Mouse (Mus musculus): ENCODE results near the gene Mdm2. TPM values are rescaled to one million over a fixed set of nuclear protein-coding genes. Genes with fewer than 3 reads are reported as not detected.
"Not testable (repeated sequence)": the region's sequence is repeated elsewhere in the genome, so short reads cannot be mapped to it uniquely, and the experiment has no call there.

Mdm2 gene
- total RNA-seq, 2 experiments from 2014 or later = 45.6 to 58.8 TPM

- no peak for ATAC-seq (replicated peaks; ENCODE audit: low FRiP score, low TSS enrichment, poor library complexity, severe bottlenecking)
Measured at GRCm38 (mm10) chr10:117749787-117750343, 39.3 kb upstream of the Mdm2 start.

- ATAC-seq (replicated peaks; ENCODE audit: low FRiP score, low TSS enrichment, poor library complexity, severe bottlenecking) = no peak
Measured at GRCm38 (mm10) chr10:117749050-117749686, 38.6 kb upstream of the Mdm2 start.

- ATAC-seq (replicated peaks; ENCODE audit: low FRiP score, low TSS enrichment, poor library complexity, severe bottlenecking) = no peak
Measured at GRCm38 (mm10) chr10:117748276-117749049, 37.9 kb upstream of the Mdm2 start.

DNA sequence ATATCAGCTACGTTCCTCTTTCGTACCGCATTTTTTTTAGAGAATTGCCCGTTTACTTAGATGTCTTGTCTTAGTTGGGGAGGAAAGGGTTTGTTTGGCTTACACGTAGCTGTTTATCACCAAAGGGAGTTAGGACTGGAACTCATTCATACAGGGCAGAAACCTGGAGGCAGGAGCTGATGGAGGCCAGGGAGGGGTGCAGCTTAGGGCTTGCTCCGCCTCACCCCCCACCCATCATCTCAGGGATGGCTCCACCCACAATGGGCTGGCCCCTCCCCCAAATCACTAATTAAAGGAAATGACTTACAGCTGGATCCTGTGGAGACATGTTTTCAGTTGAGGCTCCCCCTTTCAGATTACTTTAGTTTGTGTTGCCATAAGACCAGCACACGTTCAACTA, 37.2 kb upstream of the Mdm2 start:
- ATAC-seq (replicated peaks; ENCODE audit: low FRiP score, low TSS enrichment, poor library complexity, severe bottlenecking) = no peak

- ATAC-seq (replicated peaks; ENCODE audit: low FRiP score, low TSS enrichment, poor library complexity, severe bottlenecking) = peak; percentile 88
Measured at GRCm38 (mm10) chr10:117746297-117746883, 35.8 kb upstream of the Mdm2 start, which contains the start of gene Slc35e3. Gene Slc35e3, minus strand, starts transcription at chr10:117746365.

- ATAC-seq (replicated peaks; ENCODE audit: low FRiP score, low TSS enrichment, poor library complexity, severe bottlenecking) = peak; percentile 45
Measured at GRCm38 (mm10) chr10:117745570-117746296, 35.2 kb upstream of the Mdm2 start.

DNA sequence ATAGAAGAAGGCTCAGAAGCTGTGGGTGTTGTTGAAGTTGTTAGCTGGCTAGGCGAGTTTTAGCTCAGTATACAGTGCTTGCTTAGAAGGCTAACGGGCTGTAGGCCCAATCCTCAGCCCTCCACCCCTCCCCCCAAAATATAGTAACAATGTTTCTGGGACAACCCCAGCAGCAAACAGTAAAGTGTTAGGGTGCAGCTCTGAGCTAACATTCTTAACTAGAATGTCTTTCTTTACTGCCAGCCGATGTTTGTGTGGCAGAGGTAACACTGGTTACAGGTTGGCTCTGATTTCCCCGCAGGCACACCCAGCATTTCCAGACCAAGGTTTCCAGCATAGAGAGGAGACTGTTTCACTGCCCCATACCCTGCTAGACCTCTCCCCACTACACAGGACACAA, 33.4 kb upstream of the Mdm2 start:
- no peak for ATAC-seq (replicated peaks; ENCODE audit: low FRiP score, low TSS enrichment, poor library complexity, severe bottlenecking)

DNA sequence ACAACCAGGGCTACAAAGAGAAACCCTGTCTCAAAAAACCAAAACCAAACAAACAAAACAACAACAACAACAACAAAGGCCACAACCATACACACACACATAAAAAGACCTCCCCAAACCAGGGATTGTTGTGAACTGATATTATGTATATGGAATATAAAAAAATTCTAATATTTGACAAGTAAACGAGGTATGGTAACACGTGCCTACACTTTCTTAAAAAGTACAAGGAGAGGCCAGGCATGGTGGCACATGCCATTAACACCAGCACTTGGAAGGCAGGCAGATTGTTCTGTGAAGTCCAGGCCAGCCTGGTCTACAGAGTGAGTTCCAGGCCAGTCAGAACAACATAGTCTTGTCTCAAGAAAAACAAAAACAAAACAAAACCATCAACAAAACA, 32.6 kb upstream of the Mdm2 start:
- ATAC-seq (replicated peaks; ENCODE audit: low FRiP score, low TSS enrichment, poor library complexity, severe bottlenecking) = no peak

DNA sequence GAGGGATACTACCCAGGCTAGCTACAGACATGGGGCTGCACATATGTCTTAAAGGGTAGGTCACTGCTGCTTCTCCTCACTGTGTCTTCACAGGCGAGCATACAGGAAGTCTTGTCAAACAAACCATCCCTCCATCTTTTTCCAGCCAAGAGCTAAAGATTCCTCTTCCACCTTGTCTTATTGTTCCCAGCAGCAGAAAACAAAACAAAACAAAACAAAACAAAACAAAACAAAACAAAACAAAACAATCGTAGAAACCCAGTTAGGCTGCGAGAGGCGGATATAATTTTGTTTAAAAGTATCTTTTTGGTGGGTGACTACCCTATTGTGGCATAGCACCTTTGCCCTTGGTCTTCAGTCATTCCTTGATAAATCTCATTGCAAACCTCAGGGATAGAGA, 32.1 kb upstream of the Mdm2 start:
- ATAC-seq (replicated peaks; ENCODE audit: low FRiP score, low TSS enrichment, poor library complexity, severe bottlenecking) = no peak

GRCm38 (mm10) chr10:117741698-117742475, 31.3 kb upstream of the Mdm2 start:
- no peak for ATAC-seq (replicated peaks; ENCODE audit: low FRiP score, low TSS enrichment, poor library complexity, severe bottlenecking)

- no peak for ATAC-seq (replicated peaks; ENCODE audit: low FRiP score, low TSS enrichment, poor library complexity, severe bottlenecking)
Measured at GRCm38 (mm10) chr10:117740921-117741320, 30.4 kb upstream of the Mdm2 start.

DNA sequence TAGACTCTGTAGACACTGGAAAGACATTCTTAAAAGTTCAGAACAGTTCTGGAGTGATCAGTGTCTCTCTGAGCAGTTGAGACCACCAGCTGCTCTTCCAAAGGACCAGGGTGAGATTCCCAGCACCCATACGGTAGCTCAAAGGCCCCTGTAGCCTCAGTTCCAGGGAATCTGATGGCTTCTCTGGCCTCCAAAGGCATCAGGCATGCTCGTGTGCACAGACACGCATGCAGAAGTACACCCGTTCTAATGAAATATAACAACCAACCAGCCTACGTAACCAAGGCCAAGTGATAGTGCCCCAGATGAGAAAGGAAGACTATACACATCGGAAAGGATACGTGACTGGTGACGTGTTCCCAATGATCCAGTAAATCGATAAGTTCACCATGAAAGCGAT, 29.6 kb upstream of the Mdm2 start:
- ATAC-seq (replicated peaks; ENCODE audit: low FRiP score, low TSS enrichment, poor library complexity, severe bottlenecking) = no peak

DNA sequence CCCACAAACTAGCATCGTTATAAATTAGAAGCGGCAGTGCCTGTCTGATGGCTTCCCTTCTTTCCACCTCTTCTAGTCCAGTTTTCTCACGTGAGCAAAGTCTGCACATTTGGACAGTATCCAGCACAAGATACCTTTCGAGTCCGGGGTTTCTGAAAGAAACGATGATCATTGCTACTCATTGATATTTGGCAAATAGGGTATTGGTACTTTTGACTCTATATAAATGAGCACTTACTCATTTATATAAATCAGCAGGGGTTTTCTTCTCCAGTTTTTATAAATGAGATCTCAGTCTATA, 29.0 kb upstream of the Mdm2 start:
- no peak for ATAC-seq (replicated peaks; ENCODE audit: low FRiP score, low TSS enrichment, poor library complexity, severe bottlenecking)

DNA sequence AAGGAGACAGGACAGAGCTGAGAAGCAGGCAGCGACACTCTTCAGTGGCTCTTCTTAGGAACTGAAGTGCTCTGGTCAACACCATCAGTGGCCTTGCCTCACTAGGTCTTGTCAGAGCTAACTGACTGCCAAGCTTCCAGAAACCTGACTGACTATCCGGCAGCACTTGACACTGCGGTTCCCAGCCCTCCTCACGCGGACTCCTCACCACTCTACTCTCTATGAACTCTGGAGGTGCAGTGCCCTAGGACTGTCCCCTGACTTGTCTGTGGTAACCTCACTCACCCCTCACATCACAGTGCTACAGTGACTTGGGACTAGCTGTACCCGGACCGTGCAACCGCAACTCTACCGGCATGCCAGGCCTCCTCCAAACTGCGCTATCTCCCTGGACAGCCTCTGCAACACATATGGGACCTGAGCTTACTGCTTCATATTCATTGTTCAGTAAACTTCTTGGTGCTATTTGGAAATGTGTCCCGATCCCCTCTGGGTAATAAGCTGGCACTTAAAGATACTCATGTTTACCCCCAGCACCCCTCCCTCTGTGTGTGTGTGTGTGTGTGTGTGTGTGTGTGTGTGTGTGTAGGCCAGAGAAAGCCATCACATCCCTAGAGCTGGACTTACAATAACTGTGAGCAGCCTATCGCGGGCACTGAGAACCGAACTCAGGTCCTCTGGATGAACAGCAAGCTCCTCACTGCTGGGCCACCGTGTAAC, 28.5 kb upstream of the Mdm2 start:
- peak; percentile 44 for ATAC-seq (replicated peaks; ENCODE audit: low FRiP score, low TSS enrichment, poor library complexity, severe bottlenecking)

GRCm38 (mm10) chr10:117738140-117738921, 27.8 kb upstream of the Mdm2 start:
- ATAC-seq (replicated peaks; ENCODE audit: low FRiP score, low TSS enrichment, poor library complexity, severe bottlenecking) = peak; percentile 42

GRCm38 (mm10) chr10:117737498-117737897, 26.9 kb upstream of the Mdm2 start:
- ATAC-seq (replicated peaks; ENCODE audit: low FRiP score, low TSS enrichment, poor library complexity, severe bottlenecking) = not testable (repeated sequence)

DNA sequence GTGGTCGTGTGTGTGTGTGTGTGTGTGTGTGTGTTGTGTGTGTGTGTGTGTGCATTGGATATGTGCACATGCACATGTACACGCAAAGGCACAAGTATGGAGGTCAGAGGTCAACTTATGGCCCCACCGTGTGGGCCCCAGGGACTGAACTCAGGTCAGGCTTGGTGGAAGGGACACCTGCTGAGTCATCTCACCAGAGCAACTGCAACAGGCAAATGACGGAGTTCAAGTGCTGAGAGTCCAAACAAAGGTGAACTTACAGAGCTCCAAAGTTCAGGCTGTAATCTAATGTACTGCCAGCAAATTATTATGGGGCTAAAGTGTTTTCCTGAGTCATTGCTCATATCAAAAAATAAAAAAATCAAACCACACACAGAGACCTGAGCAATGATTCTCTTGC, 26.5 kb upstream of the Mdm2 start:
- no peak for ATAC-seq (replicated peaks; ENCODE audit: low FRiP score, low TSS enrichment, poor library complexity, severe bottlenecking)

- no peak for ATAC-seq (replicated peaks; ENCODE audit: low FRiP score, low TSS enrichment, poor library complexity, severe bottlenecking)
Measured at GRCm38 (mm10) chr10:117736573-117736972, 26.0 kb upstream of the Mdm2 start.

All from megakaryocyte-erythroid progenitor cell, adult 5-6 weeks (primary cell).